Mouse (Mus musculus) adrenal gland (tissue): ENCODE measurements around the gene 1700040F15Rik.
"Not testable (repeated sequence)": the region's sequence is repeated elsewhere in the genome, so short reads cannot be mapped to it uniquely, and the experiment has no call there.

ENCODE experiments used
- intact Hi-C: fragments of 180-260 bp; cut with DNase I; formaldehyde crosslinking; loops from one replicate; pipeline ENCODE4 v1.15.1; 2025
- long read RNA-seq, 2 experiments: library from polyadenylated mRNA; unstranded; transcript quantifications; one replicate each; pipeline ENCODE4 v2.0.0; 2020; ENCODE audit warnings: borderline replicate concordance in 1 of 2; ENCODE audit not compliant: insufficient replicate concordance in 1 of 2

Gene 1700040F15Rik
- long read RNA-seq, experiment 1: 0 reads
- long read RNA-seq, experiment 2: 0 reads

DNA sequence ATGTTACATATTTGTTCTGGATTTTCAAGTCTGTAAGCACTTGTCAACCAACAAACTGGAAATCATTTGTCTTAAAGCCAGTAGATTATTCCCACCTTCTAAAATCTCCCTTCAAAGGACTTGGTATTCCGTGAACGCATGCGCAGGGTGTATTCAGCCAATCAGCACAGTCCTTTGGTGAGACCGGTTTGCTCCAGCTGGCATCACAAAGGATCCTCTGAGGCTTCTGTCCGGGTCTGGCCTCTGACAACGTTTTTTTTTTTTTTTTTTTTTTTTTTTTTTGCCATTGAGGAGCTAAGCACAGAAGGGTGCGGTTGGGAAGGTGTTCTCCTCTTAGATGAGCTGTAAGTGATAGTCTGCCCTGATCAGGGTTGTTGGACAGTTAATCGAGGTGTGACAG lies at the start of gene 1700040F15Rik:
Gene 1700040F15Rik, plus strand, starts transcription at position 301 of the 400 bp plus-strand sequence.
- intact Hi-C loops: not testable (repeated sequence)
